Mouse (Mus musculus) kidney, postnatal 0 days (tissue): ENCODE results near the gene Snx8. TPM values are rescaled to one million over a fixed set of nuclear protein-coding genes. Genes with fewer than 3 reads are reported as not detected.

ENCODE experiments used
- ATAC-seq: fragments of 200-750 bp; cut with Nextera tagmentation; replicated peaks from 2 replicates; pipeline ENCODE4 v1.8.0; 2017; ENCODE audit warnings: low read depth, moderate number of reproducible peaks, moderate TSS enrichment, moderate library complexity; ENCODE audit not compliant: low FRiP score
- DNase-seq: peaks from one replicate; pipeline ENCODE4 v3.0.0-alpha.2; 2016; ENCODE audit warnings: low spot score
- H3K27ac ChIP-seq: fragments of 300-500 bp; sonication (generic); 2 replicates; pipeline ENCODE4 v1.5.1; 2014; ENCODE audit warnings: mild to moderate bottlenecking
- H3K27me3 ChIP-seq: fragments of 300-500 bp; sonication (generic); 2 replicates; pipeline ENCODE4 v1.6.1; 2014; ENCODE audit warnings: low read length, mixed read lengths; ENCODE audit not compliant: insufficient read depth
- H3K36me3 ChIP-seq: fragments of 300-500 bp; sonication (generic); 2 replicates; pipeline ENCODE4 v1.6.1; 2014; ENCODE audit warnings: low read length, mixed read lengths; ENCODE audit not compliant: insufficient read depth
- H3K4me1 ChIP-seq: fragments of 300-500 bp; sonication (generic); replicated peaks from 2 replicates; pipeline ENCODE4 v1.6.1; 2014; ENCODE audit warnings: antibody characterized with exemption, low read length, mixed read lengths; ENCODE audit not compliant: insufficient read depth
- H3K4me2 ChIP-seq: fragments of 300-500 bp; sonication (generic); 2 replicates; pipeline ENCODE4 v1.6.1; 2014; ENCODE audit warnings: mild to moderate bottlenecking, low read length, moderate library complexity, mixed read lengths
- H3K4me3 ChIP-seq: fragments of 300-500 bp; sonication (generic); replicated peaks from 2 replicates; pipeline ENCODE4 v1.5.1; 2014; ENCODE audit warnings: low read depth, low read length
- H3K9ac ChIP-seq: fragments of 300-500 bp; sonication (generic); 2 replicates; pipeline ENCODE4 v1.6.1; 2014; ENCODE audit warnings: low read depth, low read length
- H3K9me3 ChIP-seq: fragments of 300-500 bp; sonication (generic); replicated peaks from 2 replicates; pipeline ENCODE4 v1.6.1; 2016; ENCODE audit warnings: low read length, inconsistent platforms, mixed read lengths
- CTCF ChIP-seq: IDR thresholded peaks from 2 replicates; pipeline ENCODE4 v1.5.1; 2016; ENCODE audit warnings: antibody characterized with exemption, low read depth, mild to moderate bottlenecking, moderate library complexity
- WGBS: fragments of 180-500 bp; shearing (Covaris S2); extraction: QIAGEN DNeasy Blood & Tissue Kit; methylation state at CpG from one replicate; pipeline ENCODE4 v1.1.7; 2014; 5-methylcytosine and 5-hydroxymethylcytosine counted together
- polyA plus RNA-seq: library from polyadenylated mRNA; unstranded; fragments of >200 nt; fragmentation: Nextera tagmentation; extraction: Ambion mirVana; gene quantifications from 2 replicates; pipeline ENCODE4 v1.2.1, GENCODE M21; 2015

Gene Snx8
- polyA plus RNA-seq, 1 experiment from 2014 or later: 28.8 TPM

GRCm38 (mm10) chr5:140378121-140378853 is 10.8 kb downstream of the Snx8 start:
- Histone ChIP-seq H3K36me3 (no peaks in the 10 kb centered on the region), H3K9me3 (no peaks in the 10 kb centered on the region), H3K9ac (no peak overlapping the region), H3K4me1 (0 out of 2 replicates have a peak, but pooled peaks cover 9% of the 10 kb centered on the region), H3K27me3 (no peaks in the 10 kb centered on the region), H3K4me2 (no peak overlapping the region), H3K4me3 (no peak overlapping the region), H3K27ac (peak overlapping the region; percentile 19; the same call in 1 of the 2 replicates)
- DNase-seq (no peak), ATAC-seq (no peak)
- no peak for TF ChIP-seq CTCF
- 92% methylated on average over 6 of the region's 6 CpGs for WGBS

GRCm38 (mm10) chr5:140375249-140375829 is 13.7 kb downstream of the Snx8 start:
- no peak overlapping the region for H3K4me3 ChIP-seq
- no peak overlapping the region for H3K9ac ChIP-seq
- no peak overlapping the region for H3K27ac ChIP-seq
- DNase-seq (no peak), ATAC-seq (no peak)
- no peaks in the 10 kb centered on the region for H3K9me3 ChIP-seq
- no peaks in the 10 kb centered on the region for H3K36me3 ChIP-seq
- no peak for TF ChIP-seq CTCF
- H3K4me1 ChIP-seq: 0 out of 2 replicates have a peak, but pooled peaks cover 11% of the 10 kb centered on the region
- H3K4me2 ChIP-seq: no peak overlapping the region
- 80% methylated on average over 4 of the region's 4 CpGs for WGBS
- H3K27me3 ChIP-seq: no peaks in the 10 kb centered on the region

- Histone ChIP-seq H3K36me3 (no peaks in the 10 kb centered on the region), H3K27ac (no peak overlapping the region), H3K27me3 (no peaks in the 10 kb centered on the region), H3K4me1 (peaks cover 8% of the 10 kb centered on the region; the same call in 1 of the 2 replicates), H3K9me3 (no peaks in the 10 kb centered on the region), H3K4me2 (no peak overlapping the region), H3K4me3 (no peak overlapping the region), H3K9ac (no peak overlapping the region)
- 13% methylated on average over 3 of the region's 3 CpGs for WGBS
- DNase-seq (peak; percentile 45), ATAC-seq (peak; percentile 22; the same call in 1 of the 2 replicates)
- TF ChIP-seq CTCF: no peak
These were observed 14.8 kb downstream of the Snx8 start for GRCm38 (mm10) chr5:140374226-140374625.

GRCm38 (mm10) chr5:140373711-140374110 is 15.4 kb downstream of the Snx8 start:
- ATAC-seq: no peak
- Histone ChIP-seq H3K27ac (no peak overlapping the region), H3K9ac (no peak overlapping the region), H3K4me2 (no peak overlapping the region), H3K9me3 (no peaks in the 10 kb centered on the region), H3K36me3 (no peaks in the 10 kb centered on the region), H3K4me1 (peaks cover 8% of the 10 kb centered on the region; the same call in 1 of the 2 replicates), H3K27me3 (no peaks in the 10 kb centered on the region), H3K4me3 (no peak overlapping the region)
- 54% methylated on average over 2 of the region's 2 CpGs for WGBS
- no peak for TF ChIP-seq CTCF
- DNase-seq: no peak

- no peaks in the 10 kb centered on the region for H3K9me3 ChIP-seq
- H3K27me3 ChIP-seq: no peaks in the 10 kb centered on the region
- DNase-seq: no peak
- no peak overlapping the region for H3K4me2 ChIP-seq
- H3K27ac ChIP-seq: no peak overlapping the region
- no peak overlapping the region for H3K4me3 ChIP-seq
- no peak for TF ChIP-seq CTCF
- H3K4me1 ChIP-seq: peaks cover 8% of the 10 kb centered on the region; the same call in 1 of the 2 replicates
- no peak overlapping the region for H3K9ac ChIP-seq
- 96% methylated on average over 3 of the region's 3 CpGs for WGBS
- H3K36me3 ChIP-seq: no peaks in the 10 kb centered on the region
- ATAC-seq: no peak
These were observed 17.4 kb downstream of the Snx8 start for GRCm38 (mm10) chr5:140371671-140372070.

GRCm38 (mm10) chr5:140370446-140371254 is 18.4 kb downstream of the Snx8 start:
- H3K9me3 ChIP-seq: no peaks in the 10 kb centered on the region
- DNase-seq: peak; percentile 31
- H3K4me1 ChIP-seq: peaks cover 8% of the 10 kb centered on the region; the same call in 1 of the 2 replicates
- H3K4me2 ChIP-seq: no peak overlapping the region
- H3K9ac ChIP-seq: 0 out of 2 replicates have a peak overlapping the region, but pooled peaks have one; percentile 8
- no peaks in the 10 kb centered on the region for H3K27me3 ChIP-seq
- H3K27ac ChIP-seq: peak overlapping the region; percentile 72
- H3K36me3 ChIP-seq: no peaks in the 10 kb centered on the region
- 57% methylated on average over 6 of the region's 6 CpGs for WGBS
- ATAC-seq: no peak
- no peak for TF ChIP-seq CTCF
- H3K4me3 ChIP-seq: no peak overlapping the region
